Mouse (Mus musculus): Measurements from ENCODE around the gene Ppp1r11. TPM values are rescaled to one million over a fixed set of nuclear protein-coding genes. Genes with fewer than 3 reads are reported as not detected.

Ppp1r11 gene
- polyA plus RNA-seq, 1 experiment from 2014 or later, result 108 TPM

DNA sequence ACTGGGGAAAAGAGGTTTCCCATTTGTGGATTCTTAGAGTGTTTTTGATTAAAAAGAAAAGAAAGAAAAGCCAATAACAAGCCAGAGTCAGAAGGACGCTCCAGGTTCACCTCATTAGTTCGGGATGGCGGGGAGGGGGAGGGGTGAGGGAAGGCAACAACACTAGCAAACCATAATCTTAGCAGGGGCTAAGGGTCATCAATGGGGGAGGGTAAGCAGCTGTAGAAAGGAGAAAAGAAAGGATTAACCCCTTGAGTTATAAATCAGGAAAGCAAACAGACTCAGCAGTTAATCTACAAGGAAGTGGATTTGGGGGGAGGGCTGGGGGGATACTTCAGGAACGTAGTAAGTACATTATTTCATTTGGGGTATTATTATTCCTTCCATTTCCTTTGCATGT lies 30.3 kb upstream of the Ppp1r11 start:
- no peak for TF ChIP-seq CTCF (IDR thresholded peaks at IDR 0.05)
- TF ChIP-seq EP300 (IDR thresholded peaks at IDR 0.05), result no peak
- 14% methylated on average over 4 of the region's 4 CpGs for WGBS
- Histone ChIP-seq H3K27ac (ENCODE audit: low read length) (no peak overlapping the region), H3K4me2 (replicated peaks; ENCODE audit: low read depth, low read length) (peak overlapping the region; percentile 46; the same call in 1 of the 2 replicates), H3K4me1 (ENCODE audit: insufficient read depth, low read depth, low read length) (no peaks in the 10 kb centered on the region), H3K27me3 (replicated peaks; ENCODE audit: insufficient read depth, low read length) (no peaks in the 10 kb centered on the region), H3K9ac (replicated peaks; ENCODE audit: low read depth) (no peak overlapping the region), H3K36me3 (ENCODE audit: insufficient read depth, low read length) (no peaks in the 10 kb centered on the region), H3K9me3 (ENCODE audit: low read length) (no peaks in the 10 kb centered on the region), H3K4me3 (ENCODE audit: low read depth, low read length) (no peak overlapping the region)
- DNase-seq (ENCODE audit: low spot score) (no peak), ATAC-seq (no peak)

- H3K4me3 ChIP-seq (ENCODE audit: low read depth, low read length), result no peak within 1 kb of the TSS
- peak; percentile 55 for ATAC-seq
- H3K36me3 ChIP-seq (ENCODE audit: insufficient read depth, low read length), result no peaks in the 10 kb centered on the region
Measured at GRCm38 (mm10) chr17:36981221-36981813, 29.8 kb upstream of the Ppp1r11 start, which contains the start of gene 2410137M14Rik. Gene 2410137M14Rik, minus strand, starts transcription at chr17:36981237.

GRCm38 (mm10) chr17:36973271-36973787 lies 21.8 kb upstream of the Ppp1r11 start:
- no peaks in the 10 kb centered on the region for H3K36me3 ChIP-seq (ENCODE audit: insufficient read depth, low read length)
- WGBS, result 60% methylated on average over 8 of the region's 8 CpGs
- no peak overlapping the region for H3K27ac ChIP-seq (ENCODE audit: low read length)
- H3K4me1 ChIP-seq (ENCODE audit: insufficient read depth, low read depth, low read length), result no peaks in the 10 kb centered on the region
- no peaks in the 10 kb centered on the region for H3K27me3 ChIP-seq (replicated peaks; ENCODE audit: insufficient read depth, low read length)
- no peaks in the 10 kb centered on the region for H3K9me3 ChIP-seq (ENCODE audit: low read length)
- H3K9ac ChIP-seq (replicated peaks; ENCODE audit: low read depth), result no peak overlapping the region
- no peak for DNase-seq (ENCODE audit: low spot score)
- H3K4me3 ChIP-seq (ENCODE audit: low read depth, low read length), result no peak overlapping the region
- TF ChIP-seq EP300 (IDR thresholded peaks at IDR 0.05) (no peak), CTCF (IDR thresholded peaks at IDR 0.05) (no peak)
- ATAC-seq, result no peak
- no peak overlapping the region for H3K4me2 ChIP-seq (replicated peaks; ENCODE audit: low read depth, low read length)

More at GRCm38 (mm10) chr17:36981221-36981813, 29.8 kb upstream of the Ppp1r11 start, which contains the start of gene 2410137M14Rik:
- no peaks in the 10 kb centered on the region for H3K9me3 ChIP-seq (ENCODE audit: low read length)
- peak; percentile 32 for DNase-seq (ENCODE audit: low spot score)
- no peaks in the 10 kb centered on the region for H3K27me3 ChIP-seq (replicated peaks; ENCODE audit: insufficient read depth, low read length)
- no peak within 1 kb of the TSS for H3K27ac ChIP-seq (ENCODE audit: low read length)
- WGBS, result 10% methylated on average over 18 of the region's 18 CpGs
- no peak within 1 kb of the TSS for H3K9ac ChIP-seq (replicated peaks; ENCODE audit: low read depth)
- peak within 1 kb of the TSS; percentile 46 for H3K4me2 ChIP-seq (replicated peaks; ENCODE audit: low read depth, low read length)
- H3K4me1 ChIP-seq (ENCODE audit: insufficient read depth, low read depth, low read length), result no peaks in the 10 kb centered on the region
- no peak for TF ChIP-seq CTCF (IDR thresholded peaks at IDR 0.05)
- no peak for TF ChIP-seq EP300 (IDR thresholded peaks at IDR 0.05)

- Histone ChIP-seq H3K9ac (replicated peaks; ENCODE audit: low read depth) (no peak overlapping the region), H3K36me3 (ENCODE audit: insufficient read depth, low read length) (no peaks in the 10 kb centered on the region), H3K4me2 (replicated peaks; ENCODE audit: low read depth, low read length) (no peak overlapping the region), H3K27me3 (replicated peaks; ENCODE audit: insufficient read depth, low read length) (no peaks in the 10 kb centered on the region), H3K27ac (ENCODE audit: low read length) (no peak overlapping the region), H3K4me3 (ENCODE audit: low read depth, low read length) (no peak overlapping the region), H3K9me3 (ENCODE audit: low read length) (no peaks in the 10 kb centered on the region), H3K4me1 (ENCODE audit: insufficient read depth, low read depth, low read length) (no peaks in the 10 kb centered on the region)
- DNase-seq (ENCODE audit: low spot score), result no peak
- 63% methylated on average over 3 of the region's 3 CpGs for WGBS
- 0 out of 2 replicates have a peak, but pooled peaks have one; percentile 23 for ATAC-seq
- TF ChIP-seq EP300 (IDR thresholded peaks at IDR 0.05) (no peak), CTCF (IDR thresholded peaks at IDR 0.05) (no peak)
Measured at GRCm38 (mm10) chr17:36972791-36973190, 21.2 kb upstream of the Ppp1r11 start.

GRCm38 (mm10) chr17:36971172-36971850 lies 19.8 kb upstream of the Ppp1r11 start:
- no peaks in the 10 kb centered on the region for H3K9me3 ChIP-seq (ENCODE audit: low read length)
- no peaks in the 10 kb centered on the region for H3K36me3 ChIP-seq (ENCODE audit: insufficient read depth, low read length)
- H3K4me1 ChIP-seq (ENCODE audit: insufficient read depth, low read depth, low read length), result no peaks in the 10 kb centered on the region
- no peak overlapping the region for H3K4me3 ChIP-seq (ENCODE audit: low read depth, low read length)
- TF ChIP-seq EP300 (IDR thresholded peaks at IDR 0.05) (no peak), CTCF (IDR thresholded peaks at IDR 0.05) (no peak)
- WGBS, result 82% methylated on average over 6 of the region's 6 CpGs
- DNase-seq (ENCODE audit: low spot score) (no peak), ATAC-seq (no peak)
- H3K27ac ChIP-seq (ENCODE audit: low read length), result no peak overlapping the region
- no peak overlapping the region for H3K9ac ChIP-seq (replicated peaks; ENCODE audit: low read depth)
- H3K4me2 ChIP-seq (replicated peaks; ENCODE audit: low read depth, low read length), result no peak overlapping the region
- no peaks in the 10 kb centered on the region for H3K27me3 ChIP-seq (replicated peaks; ENCODE audit: insufficient read depth, low read length)

DNA sequence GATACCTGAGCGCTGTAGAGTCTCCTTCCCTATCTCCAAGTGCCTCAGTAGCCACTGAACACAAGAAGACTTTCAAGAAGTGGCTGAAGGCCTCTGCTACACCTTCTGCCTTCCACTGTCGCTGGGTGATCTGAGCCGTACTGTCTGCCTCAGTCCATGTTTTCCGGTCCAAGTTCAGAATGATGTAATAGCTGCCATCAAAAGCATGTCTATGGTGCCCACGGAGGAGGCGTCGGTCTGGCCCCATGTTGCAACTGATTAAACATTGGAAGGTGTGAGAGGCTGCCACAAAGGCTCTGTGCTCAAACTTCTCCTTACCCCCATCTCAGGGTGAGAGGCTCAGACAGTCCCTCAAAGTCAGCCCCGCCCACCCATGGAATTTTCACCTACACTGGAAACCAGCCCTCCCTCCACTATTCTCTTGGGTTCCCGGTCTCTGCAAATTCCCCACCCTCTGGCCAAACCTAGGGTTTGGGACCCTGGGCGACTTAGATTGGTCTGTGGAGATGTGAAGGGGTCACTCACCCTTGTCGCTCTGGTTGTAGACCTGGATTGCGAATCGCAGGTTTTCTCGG lies 18.9 kb upstream of the Ppp1r11 start:
- no peak for DNase-seq (ENCODE audit: low spot score)
- Histone ChIP-seq H3K9me3 (ENCODE audit: low read length) (no peaks in the 10 kb centered on the region), H3K27me3 (replicated peaks; ENCODE audit: insufficient read depth, low read length) (no peaks in the 10 kb centered on the region), H3K9ac (replicated peaks; ENCODE audit: low read depth) (no peak overlapping the region), H3K4me1 (ENCODE audit: insufficient read depth, low read depth, low read length) (no peaks in the 10 kb centered on the region), H3K4me2 (replicated peaks; ENCODE audit: low read depth, low read length) (no peak overlapping the region), H3K4me3 (ENCODE audit: low read depth, low read length) (no peak overlapping the region), H3K27ac (ENCODE audit: low read length) (no peak overlapping the region), H3K36me3 (ENCODE audit: insufficient read depth, low read length) (no peaks in the 10 kb centered on the region)
- ATAC-seq, result no peak; the same call in 1 of the 2 replicates
- whole genome bisulfite sequencing, result 63% methylated on average over 14 of the region's 14 CpGs
- TF ChIP-seq EP300 (IDR thresholded peaks at IDR 0.05) (no peak), CTCF (IDR thresholded peaks at IDR 0.05) (no peak)
